ENCODE assay signal across 1 mouse cellular context in genomic region chr5:150342139-150342538, GRCm38 (mm10).
TF ChIP-seq lines count a peak whose summit lies in the region.

No protein-coding gene starts in this region.

TF ChIP-seq in MEL, 35 proteins besides CTCF, POLR2A, EP300 and RAD21 (continued from another document):
- TF ChIP-seq RCOR1 (IDR thresholded peaks at IDR 0.05; ENCODE audit: low read depth, low read length), result no peak
- no peak for TF ChIP-seq POLR2AphosphoS5 (IDR thresholded peaks at IDR 0.05; ENCODE audit: borderline replicate concordance, low read depth, low read length)
- no peak for TF ChIP-seq JUND (IDR thresholded peaks at IDR 0.05; ENCODE audit: low read depth, low read length)
- TF ChIP-seq NELFE (IDR thresholded peaks at IDR 0.05; ENCODE audit: low read depth, low read length), result no peak
- no peak for TF ChIP-seq MEF2A (IDR thresholded peaks at IDR 0.05; ENCODE audit: extremely low read depth, insufficient replicate concordance, low read depth, low read length, poor library complexity, severe bottlenecking)
- TF ChIP-seq SMC3 (IDR thresholded peaks at IDR 0.05; ENCODE audit: low read depth, low read length), result no peak
